Mouse (Mus musculus) adrenal gland, postnatal 25 days (tissue): ENCODE data around the gene Zc3h12d. TPM values are rescaled to one million over a fixed set of nuclear protein-coding genes. Genes with fewer than 3 reads are reported as not detected.
A peak's percentile ranks its signal among the peaks of the same experiment; 100 is the strongest.
"Not testable (repeated sequence)": the region's sequence is repeated elsewhere in the genome, so short reads cannot be mapped to it uniquely, and the experiment has no call there.

Experiments used
- DNase-seq: peaks from one replicate; pipeline ENCODE4 v3.0.0; 2021; ENCODE audit warnings: mixed read lengths
- microRNA-seq, 2 experiments: library from miRNA; unstranded; fragments of <30 nt; microRNA quantifications; one replicate each; pipeline ENCODE4 v1.2.0; 2021
- total RNA-seq: library from RNA; stranded (reverse); gene quantifications from 2 replicates; pipeline ENCODE4 v1.2.3, GENCODE M21; 2021

Zc3h12d gene
- total RNA-seq, 1 experiment from 2014 or later, result 0.18 TPM

DNA sequence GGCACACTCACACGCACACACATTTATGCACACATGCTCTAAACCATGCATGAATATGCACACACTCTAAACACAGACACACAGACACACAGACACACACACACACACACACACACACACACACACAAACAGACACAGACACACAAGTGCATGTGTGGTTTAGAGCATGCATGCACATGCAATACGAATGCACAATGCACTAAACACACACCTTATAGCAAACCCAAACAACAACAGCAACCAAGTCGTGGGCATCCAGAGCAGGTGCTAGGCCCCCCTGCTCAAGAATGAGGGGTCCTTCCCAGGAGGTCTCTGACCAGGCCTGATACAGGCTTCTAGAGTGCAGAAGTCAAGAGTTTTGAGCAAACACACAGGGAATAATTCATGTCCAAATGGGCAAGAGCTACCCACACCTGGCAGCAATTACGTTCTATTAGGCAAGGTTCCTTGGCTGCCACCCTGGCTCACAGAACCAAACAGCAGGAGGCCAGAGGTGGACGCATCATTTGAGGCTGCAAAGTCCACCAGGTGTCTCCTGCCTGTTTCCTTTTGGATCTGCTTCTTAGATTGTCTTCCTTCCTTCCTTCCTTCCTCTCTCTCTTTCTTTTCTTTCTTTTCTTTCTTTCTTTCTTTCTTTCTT lies 39.2 kb downstream of the Zc3h12d start:
- no peak for DNase-seq

DNA sequence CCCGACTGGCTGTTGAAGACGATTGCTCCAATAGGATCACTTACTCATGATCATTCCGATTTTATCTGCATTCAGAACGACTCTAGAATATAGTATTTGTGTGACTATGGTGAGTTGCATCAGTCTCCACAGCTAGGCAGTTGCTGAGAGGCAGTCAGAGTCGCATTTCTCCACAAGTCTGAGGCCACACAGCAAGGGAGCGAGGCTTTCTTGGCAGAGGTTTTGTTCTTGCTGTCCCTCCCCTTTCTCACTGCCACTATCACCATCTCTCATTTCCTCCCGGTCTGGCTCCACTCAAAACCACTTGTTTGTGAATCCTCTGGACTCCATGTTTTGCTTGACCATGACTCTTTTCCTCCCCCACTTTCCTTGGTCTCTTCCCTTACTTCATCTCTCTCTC lies 41.9 kb downstream of the Zc3h12d start:
- no peak for DNase-seq

DNA sequence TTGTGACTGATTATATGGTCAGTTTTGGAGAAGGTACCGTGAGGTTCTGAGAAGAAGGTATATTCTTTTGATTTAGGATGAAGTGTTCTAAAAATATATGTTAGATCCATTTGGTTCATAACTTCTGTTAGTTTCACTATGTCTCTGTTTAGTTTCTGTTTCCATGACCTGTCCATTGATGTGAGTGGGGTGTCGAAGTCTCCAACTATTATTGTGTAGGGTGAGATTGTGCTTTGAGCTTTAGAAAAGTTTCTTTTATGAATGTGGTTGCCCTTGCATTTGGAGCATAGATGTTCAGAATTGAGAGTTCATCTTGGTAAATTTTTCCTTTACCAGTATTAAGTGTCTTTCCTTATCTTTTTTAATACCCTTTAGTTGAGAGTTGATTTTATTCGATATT lies 48.0 kb downstream of the Zc3h12d start:
- DNase-seq, result not testable (repeated sequence)

DNA sequence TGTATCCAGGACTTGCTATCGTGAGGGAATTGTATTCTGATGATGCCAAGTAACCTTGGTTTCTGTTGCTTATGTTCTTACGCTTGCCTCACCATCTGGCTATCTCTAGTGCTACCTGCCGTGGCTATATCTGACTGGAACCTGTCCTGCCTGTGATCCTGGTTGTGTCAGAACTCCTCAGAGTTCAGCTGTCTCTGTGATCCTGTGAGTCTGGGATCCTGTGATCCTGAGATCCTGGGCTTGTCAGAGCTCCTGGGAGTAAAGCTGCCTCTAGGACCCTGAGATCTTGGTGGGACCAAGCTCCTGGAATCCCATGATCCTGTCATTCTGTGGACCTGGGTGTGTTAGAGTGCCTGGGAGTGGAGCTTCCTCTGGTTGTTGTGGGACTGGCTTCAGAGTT lies 49.7 kb downstream of the Zc3h12d start:
- DNase-seq, result no peak

DNA sequence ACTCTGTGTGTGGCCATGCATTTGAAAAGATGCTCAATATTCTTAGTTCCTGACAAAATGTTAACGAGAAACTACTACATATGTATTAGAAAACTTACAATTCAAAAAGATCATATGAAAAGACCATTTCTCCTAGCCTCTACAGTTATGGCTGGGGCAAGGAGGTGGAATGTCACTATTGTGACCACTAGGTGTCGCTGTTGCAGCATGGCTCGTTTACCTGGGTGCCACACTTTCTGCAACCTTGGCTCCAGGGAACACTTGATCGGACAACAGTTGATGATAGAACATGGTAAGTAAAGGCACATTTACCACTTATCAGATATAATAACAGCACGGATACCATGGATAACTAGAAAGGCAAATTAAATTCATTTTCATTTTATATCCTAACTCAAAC lies 51.3 kb downstream of the Zc3h12d start:
- peak; percentile 77 for DNase-seq

DNA sequence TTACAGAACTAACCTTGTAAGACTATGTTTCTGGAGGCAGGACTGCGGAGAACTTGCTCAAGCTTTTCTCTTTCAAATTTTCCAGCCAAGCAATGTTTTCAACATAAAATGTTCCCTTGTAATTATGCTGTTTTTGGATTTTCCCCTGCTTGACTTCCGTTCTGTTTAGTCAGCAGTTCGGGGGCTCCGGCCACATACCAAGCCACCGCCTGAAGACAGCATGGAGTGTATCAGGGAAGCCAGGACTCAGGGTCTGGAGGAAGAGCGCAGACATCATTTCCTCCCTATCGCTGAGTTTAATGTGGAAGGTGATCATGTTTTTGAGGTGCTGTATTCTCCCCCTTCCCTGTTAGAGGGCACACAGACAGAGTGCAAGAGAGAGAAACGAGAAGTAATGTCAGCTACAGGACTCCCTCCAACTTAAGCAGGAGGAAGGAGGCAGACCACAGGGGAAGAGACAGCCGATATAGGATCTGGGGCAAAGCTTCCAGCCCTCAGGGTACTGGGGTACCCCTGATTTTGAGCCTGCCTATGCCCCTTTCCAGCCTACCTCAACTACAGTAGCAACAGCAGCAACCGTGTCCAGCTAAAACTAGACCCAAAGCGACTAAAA lies 56.1 kb downstream of the Zc3h12d start:
- no peak for DNase-seq

DNA sequence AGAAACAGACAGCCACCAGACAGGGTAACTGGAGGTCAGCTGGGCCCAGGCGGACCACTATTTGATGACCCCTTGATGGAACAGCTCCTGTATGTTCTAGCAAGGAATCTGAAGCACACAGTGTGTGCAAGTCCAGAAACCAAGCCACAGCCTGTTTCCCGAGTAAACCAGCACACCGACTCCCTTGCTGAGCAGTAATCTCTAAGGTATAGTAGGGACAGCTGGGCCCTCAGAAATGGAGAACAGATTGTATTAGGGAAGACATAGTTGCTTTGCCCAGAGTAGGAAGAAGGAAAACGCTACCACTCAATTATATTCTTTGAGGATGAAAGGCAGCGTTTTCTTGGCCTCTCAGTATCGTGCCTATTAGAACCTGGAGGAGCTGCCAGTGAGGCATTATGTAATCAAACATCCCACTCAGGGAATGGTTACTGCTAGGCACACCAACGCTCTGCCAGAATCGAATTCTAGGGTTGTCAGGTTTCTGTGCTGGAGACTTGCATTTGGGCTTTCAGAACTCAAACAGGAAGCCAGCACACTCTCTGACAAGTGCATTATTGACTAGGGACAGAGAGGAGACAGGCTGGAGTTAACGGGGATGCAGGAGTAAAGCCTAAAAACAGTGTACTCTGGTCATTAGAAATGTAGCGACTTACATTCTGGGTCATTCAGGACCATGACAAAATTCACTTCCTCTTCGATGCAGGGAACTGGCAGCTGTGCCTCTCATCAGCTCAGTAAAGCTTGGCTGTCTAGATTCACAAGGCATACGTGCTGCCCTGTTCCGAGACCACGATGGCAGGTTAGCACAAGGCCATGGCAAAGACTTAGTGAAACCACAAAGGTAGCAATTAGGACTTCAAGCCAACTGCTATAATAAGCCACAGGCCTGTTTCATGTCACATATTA lies 68.7 kb downstream of the Zc3h12d start:
- no peak for DNase-seq

DNA sequence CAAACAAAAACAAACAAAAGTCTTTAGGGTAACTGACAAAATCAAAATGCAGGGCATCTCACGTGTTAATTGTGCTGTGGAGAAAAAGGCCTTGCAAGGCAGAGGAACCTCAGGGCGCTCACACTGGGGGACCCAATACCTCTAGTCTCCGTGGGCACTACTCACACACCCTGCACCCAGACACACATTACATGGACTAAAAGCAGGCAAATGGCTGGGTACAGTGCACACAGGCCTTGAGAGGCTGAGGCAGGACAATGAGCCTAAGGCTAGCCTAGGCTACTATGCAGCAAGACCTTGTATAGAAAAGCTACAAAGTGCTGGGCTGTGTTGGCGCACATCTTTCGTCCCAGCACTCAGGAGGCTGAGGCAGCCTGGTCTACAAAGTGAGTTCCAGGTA lies 71.9 kb downstream of the Zc3h12d start:
- DNase-seq, result no peak

DNA sequence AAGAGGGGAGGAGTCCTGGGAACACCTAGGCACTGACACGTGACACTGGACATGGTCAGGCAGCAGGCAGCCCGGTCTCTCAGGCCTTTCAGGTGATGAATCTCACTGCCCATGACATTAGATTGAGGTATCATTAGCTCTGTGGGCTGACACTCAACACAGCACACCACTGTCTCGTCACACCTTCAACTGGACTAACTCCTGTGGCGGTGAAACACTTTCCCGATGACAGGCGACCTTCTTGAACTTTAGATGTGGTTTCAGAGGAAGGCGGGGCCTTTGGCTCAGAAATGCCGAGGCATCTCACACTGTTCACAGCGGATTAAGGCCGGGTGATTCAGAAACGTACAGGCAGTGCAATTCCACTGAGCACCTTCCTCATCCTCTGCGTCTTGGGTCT lies 74.9 kb downstream of the Zc3h12d start:
- DNase-seq, result no peak

DNA sequence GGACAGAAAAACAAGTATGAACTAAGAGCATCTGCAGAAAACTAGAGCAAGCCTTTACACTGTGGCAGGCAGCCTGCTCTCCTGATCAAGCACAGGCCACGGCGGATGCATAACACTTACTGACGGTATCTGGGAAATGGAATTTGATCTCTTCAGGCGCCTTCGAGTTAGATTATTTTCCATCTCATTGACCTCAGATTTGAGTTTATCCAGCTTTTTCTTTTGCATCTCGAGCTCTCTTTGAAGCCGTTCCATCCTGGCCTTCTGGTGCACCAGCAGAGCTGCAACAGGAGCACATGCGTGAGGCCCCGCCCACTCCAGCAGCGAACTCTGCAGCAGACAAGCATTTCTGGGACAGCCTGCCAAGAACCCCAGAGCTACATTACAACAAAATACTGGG lies 79.0 kb downstream of the Zc3h12d start:
- peak; percentile 23 for DNase-seq

Small RNA genes lying within 50 kb of the gene (microRNA-seq; reads per million reads assigned to microRNA genes)
- 0 to 1.1 reads per million in 2 experiments for gene Mir5104

Other genes starting within 250 kb of the Zc3h12d start
- 16.6 and 19.9 TPM in 2 replicates for gene Lrp11, start 242.7 kb upstream of the Zc3h12d start, total RNA-seq
- 12.0 and 14.8 TPM in 2 replicates for gene Nup43, start 165.0 kb upstream of the Zc3h12d start, total RNA-seq
- 66.2 and 75.9 TPM in 2 replicates for gene Pcmt1, start 151.3 kb upstream of the Zc3h12d start, total RNA-seq
- gene Lats1, start 151.3 kb upstream of the Zc3h12d start, total RNA-seq, result 57.5 and 59.5 TPM in 2 replicates
- 35.2 and 36.7 TPM in 2 replicates for gene Katna1, start 106.5 kb upstream of the Zc3h12d start, total RNA-seq
- 278 and 285 TPM in 2 replicates for gene Ginm1, start 39.6 kb upstream of the Zc3h12d start, total RNA-seq
- 25.2 and 30.3 TPM in 2 replicates for gene Ppil4, start 39.6 kb upstream of the Zc3h12d start, total RNA-seq
- 56.6 and 60.7 TPM in 2 replicates for gene Tab2, start 123.8 kb downstream of the Zc3h12d start, total RNA-seq